Mouse (Mus musculus) NIH3T3 (cell line): Measurements from ENCODE around the gene Vmn1r135.
"Not testable (repeated sequence)": the region's sequence is repeated elsewhere in the genome, so short reads cannot be mapped to it uniquely, and the experiment has no call there.

Experiments used
- DNase-seq: peaks from one replicate; pipeline ENCODE4 v3.0.0-alpha.2; 2012; ENCODE audit warnings: low read depth

The Vmn1r135 gene

GRCm38 (mm10) chr7:21832051-21832450 lies at the start of gene Vmn1r135:
Gene Vmn1r135, plus strand, starts transcription at chr7:21832351.
- not testable (repeated sequence) for DNase-seq

- not testable (repeated sequence) for DNase-seq
Measured at GRCm38 (mm10) chr7:21796628-21797027, 35.5 kb upstream of the Vmn1r135 start, which contains the start of gene Gm4177. Gene Gm4177, minus strand, starts transcription at chr7:21796728.

GRCm38 (mm10) chr7:21844167-21844566 lies 12.0 kb downstream of the Vmn1r135 start, which contains the start of gene Gm5725:
Gene Gm5725, minus strand, starts transcription at chr7:21844267.
- not testable (repeated sequence) for DNase-seq
